Mouse (Mus musculus) gastrocnemius, adult 8-10 months (tissue): Measurements from ENCODE around the gene Lbh. TPM values are rescaled to one million over a fixed set of nuclear protein-coding genes. Genes with fewer than 3 reads are reported as not detected.
A peak's percentile ranks its signal among the peaks of the same experiment; 100 is the strongest.

ENCODE experiments used
- DNase-seq, 2 experiments: peaks; one replicate each; pipeline ENCODE4 v3.0.0; 2022; ENCODE audit warnings: low spot score in 2 of 2
- total RNA-seq, 4 experiments: library from RNA; stranded (reverse); gene quantifications; 2 replicates each; pipeline ENCODE4 v1.2.4; 2022

Gene Lbh
- 1 to 10 TPM; 5.3 to 6.1 (median 5.8) TPM for total RNA-seq

- peak; percentile 85 to 87 for DNase-seq
Measured at GRCm38 (mm10) chr17:72918053-72918452, at the start of gene Lbh. TSS of gene Lbh (plus strand) at chr17:72918305.

- DNase-seq = no peak
Measured at GRCm38 (mm10) chr17:72878979-72879378, 39.1 kb upstream of the Lbh start.

- DNase-seq = no peak
Measured at GRCm38 (mm10) chr17:72880156-72880555, 37.9 kb upstream of the Lbh start.

GRCm38 (mm10) chr17:72881051-72881450 is 37.1 kb upstream of the Lbh start:
- DNase-seq = no peak

GRCm38 (mm10) chr17:72881804-72882203 is 36.3 kb upstream of the Lbh start:
- DNase-seq = no peak

- peak; percentile 17 to 28 for DNase-seq
Measured at GRCm38 (mm10) chr17:72889556-72890397, 28.3 kb upstream of the Lbh start.

- DNase-seq = no peak
Measured at GRCm38 (mm10) chr17:72890398-72890898, 27.7 kb upstream of the Lbh start.

GRCm38 (mm10) chr17:72891556-72891955 is 26.5 kb upstream of the Lbh start:
- no peak for DNase-seq

GRCm38 (mm10) chr17:72895506-72895905 is 22.6 kb upstream of the Lbh start:
- DNase-seq = no peak

- no peak for DNase-seq
Measured at GRCm38 (mm10) chr17:72897076-72897475, 21.0 kb upstream of the Lbh start.

- no peak for DNase-seq
Measured at GRCm38 (mm10) chr17:72897961-72898360, 20.1 kb upstream of the Lbh start.

GRCm38 (mm10) chr17:72898775-72899174 is 19.3 kb upstream of the Lbh start:
- no peak for DNase-seq

- DNase-seq = no peak
Measured at GRCm38 (mm10) chr17:72901021-72901420, 17.1 kb upstream of the Lbh start.

- DNase-seq = no peak
Measured at GRCm38 (mm10) chr17:72901705-72902104, 16.4 kb upstream of the Lbh start.

GRCm38 (mm10) chr17:72903321-72903720 is 14.8 kb upstream of the Lbh start:
- no peak for DNase-seq

- no peak for DNase-seq
Measured at GRCm38 (mm10) chr17:72903921-72904421, 14.1 kb upstream of the Lbh start.

GRCm38 (mm10) chr17:72904873-72905272 is 13.2 kb upstream of the Lbh start:
- DNase-seq = no peak

GRCm38 (mm10) chr17:72906231-72906896 is 11.7 kb upstream of the Lbh start:
- no peak for DNase-seq

GRCm38 (mm10) chr17:72907211-72907610 is 10.9 kb upstream of the Lbh start:
- no peak for DNase-seq

GRCm38 (mm10) chr17:72907777-72908176 is 10.3 kb upstream of the Lbh start:
- DNase-seq = no peak

- no peak for DNase-seq
Measured at GRCm38 (mm10) chr17:72908561-72908960, 9.5 kb upstream of the Lbh start.
